Mouse (Mus musculus) cerebellum, adult 9-11 months (tissue): ENCODE data around the gene Aph1a.
A peak's percentile ranks its signal among the peaks of the same experiment; 100 is the strongest.
"Not testable (repeated sequence)": the region's sequence is repeated elsewhere in the genome, so short reads cannot be mapped to it uniquely, and the experiment has no call there.

Experiments
- DNase-seq: peaks from one replicate; pipeline ENCODE4 v3.0.0; 2022

The Aph1a gene

DNA sequence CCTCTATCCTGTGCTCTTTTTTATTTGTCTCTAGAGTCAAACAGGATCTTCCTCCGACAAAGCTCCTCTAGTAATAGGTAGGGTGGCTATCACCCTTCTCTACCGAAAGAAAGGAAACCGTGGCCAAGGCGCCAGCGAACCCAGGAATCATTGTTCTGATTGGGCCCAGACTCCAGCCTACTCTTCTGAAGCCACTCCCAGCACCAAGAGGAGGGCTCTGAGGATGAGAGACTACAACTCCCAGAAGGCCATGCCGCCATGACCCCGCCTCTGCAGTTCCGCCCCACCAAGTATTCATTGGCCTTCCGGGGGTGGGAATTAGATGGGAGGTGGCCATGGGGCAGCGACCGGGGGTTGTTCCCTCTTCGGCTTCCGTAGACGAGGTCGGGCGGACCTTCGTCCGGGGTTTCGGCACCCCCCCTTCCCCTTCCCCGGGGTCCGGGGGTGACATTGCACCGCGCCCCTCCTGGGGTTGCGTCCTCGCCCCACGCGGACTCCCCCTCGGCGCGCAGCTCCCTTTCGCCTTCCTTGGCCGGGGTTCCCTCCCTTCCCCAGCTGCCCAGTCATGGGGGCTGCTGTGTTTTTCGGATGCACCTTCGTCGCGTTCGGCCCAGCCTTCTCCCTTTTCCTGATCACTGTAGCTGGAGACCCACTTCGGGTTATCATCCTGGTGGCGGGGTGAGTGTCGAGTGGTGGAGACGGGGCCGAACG is at the start of gene Aph1a:
Gene Aph1a, plus strand, starts transcription at position 364 of the 711 bp plus-strand sequence.
- DNase-seq: peak; percentile 99

- DNase-seq: no peak
Observed at GRCm38 (mm10) chr3:95850611-95851010, 43.2 kb upstream of the Aph1a start.

- no peak for DNase-seq
Observed at GRCm38 (mm10) chr3:95851317-95851716, 42.5 kb upstream of the Aph1a start.

DNA sequence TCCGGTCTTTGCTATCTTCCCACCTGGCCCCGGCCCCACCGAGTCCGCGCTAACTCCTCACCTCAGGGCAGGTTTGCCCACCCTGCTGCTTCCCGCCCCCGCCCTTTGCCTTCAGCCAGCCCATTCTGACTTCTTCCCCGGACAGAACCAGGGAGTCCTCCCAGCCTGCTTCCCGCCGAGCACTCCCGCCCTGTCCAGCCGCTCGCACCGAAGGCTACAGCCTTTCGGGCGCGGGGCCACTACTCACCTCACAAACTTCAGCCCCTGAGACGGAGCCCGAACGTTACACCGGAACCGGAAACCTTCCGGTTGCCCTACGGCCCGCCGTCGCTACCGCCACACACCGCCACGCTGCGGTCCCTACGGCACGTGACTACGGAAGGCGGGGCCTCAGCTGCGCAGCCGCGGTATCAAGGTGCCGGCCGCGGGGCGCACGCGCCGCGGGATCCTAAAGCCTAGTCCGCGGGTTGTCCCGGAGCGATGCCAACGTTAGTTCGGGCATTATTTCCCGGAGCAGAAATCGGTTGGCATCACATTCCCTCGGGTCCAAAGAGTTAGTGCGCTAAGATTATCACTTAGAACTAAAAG is 38.2 kb upstream of the Aph1a start, which contains the start of gene Prpf3:
Gene Prpf3, minus strand, starts transcription at position 384 of the 588 bp plus-strand sequence.
- DNase-seq: peak; percentile 93

DNA sequence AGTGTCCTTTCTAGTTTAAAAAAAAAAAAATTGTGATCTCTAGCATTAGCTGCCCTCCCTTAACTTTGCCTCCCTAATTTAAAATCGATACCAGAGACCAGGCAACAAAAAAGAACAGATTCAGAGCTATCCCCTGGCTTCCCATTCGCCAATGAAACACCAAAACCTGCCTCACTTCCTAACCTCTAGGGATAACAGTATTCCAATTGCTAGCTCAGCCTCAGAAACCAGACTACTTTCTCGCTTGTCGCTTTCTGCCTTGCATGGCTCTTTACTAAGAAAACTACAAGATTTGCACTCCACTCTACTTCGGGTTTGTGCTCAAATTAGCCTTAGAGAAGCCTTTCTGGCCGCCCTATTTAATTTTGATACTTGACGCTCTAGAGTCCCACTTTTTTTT is 37.7 kb upstream of the Aph1a start:
- no peak for DNase-seq

GRCm38 (mm10) chr3:95857050-95857449 is 36.7 kb upstream of the Aph1a start:
- DNase-seq: not testable (repeated sequence)

DNA sequence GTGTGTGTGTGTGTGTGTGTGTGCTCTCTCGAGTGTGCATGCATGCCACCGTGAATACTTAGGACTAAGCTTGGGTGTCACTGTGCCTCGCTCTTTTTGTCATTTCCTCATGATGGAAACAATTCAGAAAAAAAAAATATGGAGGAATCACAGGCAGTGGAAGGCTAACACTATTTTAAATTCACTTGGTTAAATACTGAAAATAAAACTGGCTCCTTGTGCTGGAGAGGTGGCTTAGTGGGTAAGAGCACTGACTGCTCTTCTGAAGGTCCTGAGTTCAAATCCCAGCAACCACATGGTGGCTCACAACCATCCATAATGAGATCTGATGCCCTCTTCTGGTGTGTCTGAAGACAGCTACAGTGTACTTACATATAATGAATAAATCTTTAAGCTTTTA is 35.5 kb upstream of the Aph1a start:
- not testable (repeated sequence) for DNase-seq

- no peak for DNase-seq
Observed at GRCm38 (mm10) chr3:95860323-95860722, 33.4 kb upstream of the Aph1a start.

DNA sequence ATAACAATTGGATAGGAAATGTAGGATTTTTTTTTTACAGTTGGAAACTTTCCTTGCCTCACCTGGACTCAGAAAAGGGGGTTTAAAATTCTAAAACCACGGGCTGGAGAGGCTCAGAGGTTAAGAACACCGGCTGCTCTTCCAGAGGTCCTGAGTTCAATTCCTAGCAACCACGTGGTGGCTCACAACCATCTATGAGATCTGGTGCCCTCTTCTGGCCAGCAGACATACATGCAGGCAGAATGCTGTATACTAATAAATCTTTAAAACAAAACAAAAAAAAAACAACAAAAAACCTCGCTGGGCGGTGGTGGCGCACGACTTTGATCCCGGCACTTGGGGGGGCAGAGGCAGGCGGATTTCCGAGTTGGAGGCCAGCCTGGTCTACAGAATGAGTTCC is 32.6 kb upstream of the Aph1a start:
- no peak for DNase-seq

DNA sequence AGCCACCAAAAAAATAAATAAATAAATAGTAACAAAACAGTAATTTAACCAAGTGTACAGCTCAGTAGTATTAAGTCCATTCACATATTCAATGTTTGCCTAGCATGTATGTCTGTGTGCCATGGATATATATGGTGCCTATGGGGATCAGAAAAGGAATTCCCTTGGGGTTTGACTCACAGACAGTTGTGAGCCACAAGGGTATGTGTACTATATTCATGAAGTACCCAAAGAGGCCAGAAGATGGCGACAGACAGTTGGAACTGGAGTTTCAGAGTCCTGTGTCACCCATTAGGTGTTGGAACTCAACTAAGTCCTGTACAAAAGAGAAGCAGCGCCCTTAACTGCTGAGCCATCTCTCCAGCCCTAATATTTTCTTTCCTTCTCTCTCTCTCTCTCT is 32.0 kb upstream of the Aph1a start:
- peak; percentile 68 for DNase-seq

GRCm38 (mm10) chr3:95863578-95863977 is 30.2 kb upstream of the Aph1a start:
- DNase-seq: no peak

DNA sequence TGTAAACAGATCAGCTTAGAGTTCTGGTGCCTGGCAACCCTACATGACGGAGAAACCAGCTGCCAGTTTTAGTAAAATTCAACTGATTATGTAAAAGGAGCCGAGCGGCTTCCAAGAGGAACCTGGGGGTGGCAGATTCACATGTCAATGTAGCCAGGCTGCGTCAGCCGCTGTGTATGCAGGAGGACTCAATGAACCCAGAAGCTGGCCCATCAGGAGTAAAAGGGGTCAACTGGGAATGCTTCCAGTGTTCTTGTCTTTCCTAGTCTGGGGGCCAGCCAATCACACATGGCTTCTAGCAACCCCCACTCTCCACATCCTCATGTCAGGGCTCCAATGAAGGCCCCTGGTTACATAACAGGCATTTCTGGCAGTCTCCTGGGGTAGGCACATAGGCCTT is 28.7 kb upstream of the Aph1a start:
- peak; percentile 41 for DNase-seq

DNA sequence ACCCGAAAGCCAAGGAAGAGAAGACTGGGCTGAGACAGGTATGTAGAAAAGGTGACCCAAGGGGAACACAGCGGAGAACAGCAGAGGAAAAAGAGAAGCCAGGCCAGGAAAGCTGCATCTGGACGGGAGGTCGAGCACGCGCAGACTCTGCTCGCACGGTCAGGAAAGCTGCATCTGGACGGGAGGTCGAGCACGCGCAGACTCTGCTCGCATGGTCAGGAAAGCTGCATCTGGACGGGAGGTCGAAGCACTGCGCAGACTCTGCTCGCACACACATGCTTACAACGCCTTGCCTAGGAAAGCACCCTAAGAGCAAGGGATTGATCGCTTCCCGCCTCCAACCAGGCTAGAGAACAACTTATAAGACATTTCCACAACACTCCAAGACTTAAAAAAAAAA is 28.2 kb upstream of the Aph1a start:
- DNase-seq: no peak

- DNase-seq: no peak
Observed at GRCm38 (mm10) chr3:95866071-95866470, 27.7 kb upstream of the Aph1a start.

GRCm38 (mm10) chr3:95867408-95867807 is 26.4 kb upstream of the Aph1a start:
- DNase-seq: no peak

GRCm38 (mm10) chr3:95870976-95871375 is 22.8 kb upstream of the Aph1a start:
- no peak for DNase-seq

DNA sequence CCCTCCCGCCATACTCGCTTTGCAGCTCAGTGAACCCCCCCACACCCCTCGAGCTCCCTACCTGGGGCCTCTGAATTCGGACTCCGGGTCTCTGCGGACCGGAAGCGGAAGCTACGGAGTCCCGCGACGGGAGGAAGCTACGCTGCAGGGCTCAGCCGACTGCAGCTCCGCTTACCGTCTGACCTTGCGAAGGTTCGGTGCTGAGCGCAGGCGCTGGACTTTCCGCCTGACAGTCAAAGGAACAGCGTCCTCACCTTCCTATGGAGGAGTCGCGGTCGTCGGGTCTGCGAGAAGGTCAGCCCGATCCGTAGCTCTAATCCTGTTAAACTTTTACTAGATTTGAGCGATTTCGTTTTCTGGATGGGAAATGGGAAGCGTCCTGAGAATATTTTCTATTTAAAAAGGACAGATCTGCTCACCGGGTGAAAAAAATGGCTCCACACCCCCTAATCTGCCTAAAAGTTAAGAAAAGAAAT is 22.3 kb upstream of the Aph1a start, which contains the start of gene Mrps21:
Gene Mrps21, minus strand, starts transcription at position 128 of the 476 bp plus-strand sequence.
- DNase-seq: peak; percentile 90

- peak; percentile 40 for DNase-seq
Observed at GRCm38 (mm10) chr3:95872048-95872447, 21.7 kb upstream of the Aph1a start.

DNA sequence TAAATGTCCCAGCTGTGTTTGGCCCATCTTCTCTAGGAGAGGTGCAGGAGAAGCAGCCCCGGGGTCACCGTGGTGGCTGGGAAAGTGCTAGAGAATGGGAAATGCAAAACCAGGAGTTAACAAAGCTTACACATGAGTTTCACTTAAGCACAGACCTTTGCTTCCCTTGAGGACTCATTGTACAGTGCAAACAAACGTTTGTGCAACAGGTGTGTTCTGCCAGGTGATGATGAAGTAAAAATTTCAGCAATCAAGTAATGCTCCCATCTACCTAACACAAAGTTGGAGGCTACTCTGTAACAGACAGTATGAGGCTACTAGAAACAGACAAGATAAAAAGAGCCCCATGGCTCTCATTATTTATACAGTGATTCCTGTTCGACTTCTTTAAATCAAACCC is 14.7 kb upstream of the Aph1a start:
- no peak for DNase-seq

DNA sequence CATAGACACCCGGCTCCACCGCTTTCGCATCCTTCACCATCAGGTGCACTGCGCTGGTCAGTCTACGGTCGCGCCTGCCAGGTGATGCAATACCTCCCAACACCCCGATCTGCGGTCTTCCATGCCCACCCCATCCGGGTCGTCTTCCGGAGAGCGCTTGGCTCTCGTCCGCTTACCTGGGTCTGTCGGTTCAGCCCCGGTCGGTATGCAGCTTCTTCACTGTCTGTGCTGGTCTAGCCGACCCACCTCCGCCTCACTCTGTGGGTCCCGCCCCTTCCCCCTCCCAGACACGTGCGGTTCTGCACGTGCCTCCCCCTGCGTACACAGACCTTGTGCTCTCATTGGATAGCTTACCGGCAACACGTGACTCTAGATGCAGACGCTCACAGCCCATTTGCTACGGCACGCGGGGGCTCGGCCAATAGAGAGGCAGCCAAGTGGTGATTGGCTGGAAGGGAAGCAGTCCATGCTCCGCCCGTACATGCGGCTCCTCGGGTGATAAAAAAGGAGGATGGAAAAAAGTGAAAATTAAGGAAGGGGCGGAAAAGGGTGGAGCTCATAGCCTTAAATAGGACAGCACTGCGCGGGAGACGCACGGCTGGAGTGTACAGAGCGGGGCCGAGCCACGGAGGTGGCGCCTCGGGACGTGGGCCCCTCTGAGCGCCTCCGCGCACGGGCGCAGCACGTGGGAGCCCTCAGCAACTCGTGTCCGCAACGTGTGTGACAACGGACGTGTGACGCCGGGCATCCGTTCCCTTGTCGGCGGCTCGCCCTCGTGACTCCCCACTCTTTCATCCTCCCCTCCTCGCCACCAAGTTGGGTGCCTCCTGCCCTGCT is 11.6 kb upstream of the Aph1a start, which contains the start of gene Ciart:
Gene Ciart, minus strand, starts transcription at position 273 of the 837 bp plus-strand sequence.
- peak; percentile 99 for DNase-seq

DNA sequence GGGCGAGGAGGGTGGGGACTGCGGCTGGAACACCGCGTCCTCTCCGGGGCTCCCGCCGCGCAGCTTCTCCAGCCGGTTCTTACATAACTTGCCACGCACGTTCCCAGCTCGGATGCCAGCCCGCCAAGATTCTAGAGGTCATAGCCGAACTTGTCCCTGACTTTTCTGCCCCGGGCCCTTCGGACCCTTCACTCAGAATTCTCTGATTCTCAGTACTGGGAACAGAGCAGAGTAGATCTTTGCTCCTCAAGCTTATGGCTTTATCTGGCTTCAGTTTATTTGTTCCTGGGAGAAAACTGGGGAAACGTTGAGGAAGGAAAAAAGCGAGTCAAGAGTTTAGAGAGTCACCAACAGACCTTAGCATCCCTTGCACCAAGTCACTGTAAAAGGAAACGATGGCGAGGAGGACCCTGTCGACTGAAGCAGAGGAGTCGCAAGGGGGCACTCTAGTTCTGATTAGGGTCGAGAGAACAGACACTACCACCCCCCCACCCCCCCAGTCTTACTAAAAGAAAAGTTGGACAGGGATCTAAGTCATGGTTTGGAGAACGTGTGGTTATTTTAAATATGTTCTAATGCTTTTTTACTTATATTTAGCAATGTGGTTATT is 10.8 kb upstream of the Aph1a start:
- DNase-seq: peak; percentile 77

DNA sequence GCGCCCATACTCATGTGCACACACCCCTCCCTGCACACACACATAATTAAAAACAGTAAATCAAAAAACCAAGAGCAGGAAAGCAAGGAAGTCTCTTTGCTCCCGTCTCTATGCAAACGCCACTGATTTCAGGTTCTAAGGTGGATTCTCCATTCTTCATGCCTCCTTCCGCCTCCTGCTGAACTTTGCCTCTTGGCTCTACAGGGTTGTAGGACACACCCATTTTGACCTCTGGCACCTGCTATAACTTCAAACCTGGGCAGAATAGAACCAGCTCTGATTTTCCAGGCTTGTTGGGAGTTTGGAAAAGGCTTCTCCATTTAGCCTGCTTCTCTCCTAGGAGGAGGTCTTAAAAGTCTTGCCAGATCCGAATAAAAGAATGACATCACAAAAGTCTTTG is 9.4 kb upstream of the Aph1a start:
- DNase-seq: no peak

GRCm38 (mm10) chr3:95887596-95887995 is 6.2 kb upstream of the Aph1a start:
- DNase-seq: no peak
